Mouse (Mus musculus): ENCODE results near the gene Glp1r.

The Glp1r gene

GRCm38 (mm10) chr17:30914264-30914663 is 12.6 kb downstream of the Glp1r start:
- DNase-seq (ENCODE audit: low spot score), result no peak

GRCm38 (mm10) chr17:30923566-30923965 is 21.9 kb downstream of the Glp1r start:
- no peak for DNase-seq (ENCODE audit: low spot score)

DNA sequence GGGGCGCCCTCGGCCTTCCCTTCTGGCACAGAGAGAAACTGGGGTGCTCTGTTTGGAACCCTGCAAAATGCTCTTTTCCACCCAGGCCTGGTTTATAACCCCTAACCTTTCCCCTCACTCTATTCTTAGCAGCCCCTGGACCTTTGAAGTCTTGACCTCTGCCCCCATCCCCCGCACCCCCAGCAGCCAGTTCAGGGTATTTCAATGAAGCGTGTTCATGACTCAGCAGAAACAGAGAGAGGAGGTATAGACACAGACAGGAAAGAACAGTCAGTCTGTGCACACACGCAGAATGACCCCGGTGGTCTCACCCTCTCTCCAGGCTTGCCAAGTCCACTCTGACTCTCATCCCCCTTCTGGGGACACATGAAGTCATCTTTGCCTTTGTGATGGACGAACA is 29.2 kb downstream of the Glp1r start:
- DNase-seq (ENCODE audit: low spot score), result no peak

DNA sequence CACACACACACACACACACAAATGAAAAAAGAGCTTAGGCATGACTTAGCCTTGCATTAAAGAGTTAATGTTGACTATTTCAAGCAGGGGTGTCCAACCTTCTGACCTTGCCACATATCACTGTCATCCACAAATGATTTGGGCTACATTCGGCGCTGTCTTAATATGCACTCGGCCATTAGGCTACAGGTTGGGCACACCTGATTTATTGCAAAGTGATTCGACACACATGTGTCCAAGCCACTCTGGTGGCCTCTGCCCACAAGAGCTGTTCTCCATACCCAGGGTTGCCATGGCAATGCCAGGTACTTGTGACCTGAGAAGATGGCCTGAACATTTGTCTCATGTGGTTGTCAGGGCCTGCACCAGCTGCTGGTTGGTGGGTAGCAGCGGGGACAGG is 31.2 kb downstream of the Glp1r start:
- DNase-seq (ENCODE audit: low spot score), result no peak

- DNase-seq (ENCODE audit: low spot score), result no peak
Observed at GRCm38 (mm10) chr17:30935301-30935700, 33.7 kb downstream of the Glp1r start.

DNA sequence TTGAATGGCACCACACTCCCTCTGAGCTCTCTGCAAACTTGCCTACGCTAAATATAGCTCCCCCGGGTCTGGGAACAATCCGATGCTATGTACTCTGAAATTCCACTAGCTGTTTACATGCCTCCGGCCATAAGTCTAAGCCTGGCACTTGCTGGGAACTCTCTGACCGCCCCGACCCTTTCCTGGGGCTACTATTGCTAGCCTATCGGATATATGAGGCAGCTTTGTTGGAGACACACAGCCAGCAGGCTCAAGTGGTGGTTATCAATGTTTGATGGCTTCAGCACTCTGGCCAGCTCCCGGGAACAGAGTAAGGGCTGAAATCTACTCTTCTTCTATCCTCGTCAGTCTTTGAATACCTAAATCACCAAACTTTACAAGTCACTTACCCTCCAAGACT is 36.9 kb downstream of the Glp1r start:
- DNase-seq (ENCODE audit: low spot score), result no peak

DNA sequence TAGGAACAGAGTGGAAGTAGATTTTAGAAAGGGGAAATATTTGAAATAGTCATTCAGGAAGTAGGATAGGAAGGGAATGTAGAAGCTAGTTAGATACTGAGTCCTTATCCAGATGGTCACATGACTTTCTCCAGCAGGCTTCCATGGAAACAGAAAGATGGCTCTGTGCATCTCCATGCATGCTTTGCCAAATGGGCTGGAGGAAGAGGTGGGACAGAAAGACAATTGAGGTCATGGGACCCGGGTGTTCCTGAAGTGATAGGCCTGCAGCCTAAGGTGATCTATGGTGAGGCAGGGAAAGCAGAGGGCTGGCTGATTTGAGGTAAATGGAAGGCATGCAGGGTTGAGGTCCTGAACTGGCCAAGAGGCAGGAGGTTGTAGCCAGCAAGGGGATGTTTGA is 46.8 kb downstream of the Glp1r start:
- DNase-seq (ENCODE audit: low spot score), result no peak

- peak; percentile 43 for DNase-seq (ENCODE audit: low spot score)
Observed at GRCm38 (mm10) chr17:30950780-30951179, 49.2 kb downstream of the Glp1r start.

GRCm38 (mm10) chr17:30951600-30951999 is 50.0 kb downstream of the Glp1r start:
- DNase-seq (ENCODE audit: low spot score), result no peak

DNA sequence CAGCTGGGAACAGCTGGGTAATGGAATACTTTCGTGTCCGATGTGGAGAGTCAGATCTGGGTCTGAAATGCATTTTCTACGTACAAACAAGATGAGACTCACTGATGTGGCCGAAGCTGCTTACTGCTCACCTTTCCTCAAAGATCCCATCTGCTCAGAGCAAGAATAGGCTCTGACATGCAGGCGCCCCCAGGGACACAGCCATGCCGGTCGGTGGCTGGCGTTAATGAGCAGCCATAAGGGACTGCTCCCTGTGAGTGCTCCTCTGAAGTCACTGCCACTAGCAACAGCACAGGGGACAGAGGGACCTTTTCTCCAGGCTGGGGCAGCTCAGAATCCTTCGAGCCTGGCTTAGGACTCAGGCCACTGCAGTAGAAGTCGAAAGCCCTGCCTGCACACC is 52.7 kb downstream of the Glp1r start, which contains the start of gene Umodl1:
Umodl1 (plus strand) TSS at position 301 of the 400 bp plus-strand sequence.
- no peak for DNase-seq (ENCODE audit: low spot score)

DNA sequence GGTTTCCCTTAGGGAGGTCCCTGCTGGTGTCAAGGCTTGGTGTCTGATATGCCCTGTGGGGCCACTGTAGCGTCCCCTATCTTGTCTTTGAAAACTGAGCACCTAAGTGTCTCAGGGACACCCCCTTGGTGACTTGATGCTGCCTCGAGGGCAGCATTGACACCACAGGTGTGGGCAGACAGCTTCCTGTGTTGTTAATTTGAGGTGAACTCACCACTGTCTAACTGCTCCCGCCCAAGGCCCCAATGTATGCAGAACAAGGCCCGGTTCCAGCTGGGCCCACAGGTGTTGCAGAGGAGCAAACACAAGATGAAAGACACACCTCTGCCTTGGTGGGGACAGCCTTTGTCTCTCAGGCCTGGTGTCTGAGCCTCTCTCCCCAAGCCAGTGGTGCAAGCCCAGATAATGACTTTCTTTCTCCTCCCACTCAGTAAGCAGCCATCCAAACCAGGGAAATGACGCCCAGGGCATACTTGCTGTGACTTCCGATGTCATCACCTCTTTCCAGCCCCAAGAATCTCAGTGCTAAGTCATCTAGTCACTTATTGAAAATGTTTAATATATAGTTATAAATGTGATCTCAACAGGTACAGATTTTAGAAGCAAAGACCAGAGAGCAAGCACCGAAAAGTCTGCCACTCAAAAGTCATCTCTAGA is 60.4 kb downstream of the Glp1r start:
- DNase-seq (ENCODE audit: low spot score), result no peak

- no peak for DNase-seq (ENCODE audit: low spot score)
Observed at GRCm38 (mm10) chr17:30962880-30963279, 61.3 kb downstream of the Glp1r start.

DNA sequence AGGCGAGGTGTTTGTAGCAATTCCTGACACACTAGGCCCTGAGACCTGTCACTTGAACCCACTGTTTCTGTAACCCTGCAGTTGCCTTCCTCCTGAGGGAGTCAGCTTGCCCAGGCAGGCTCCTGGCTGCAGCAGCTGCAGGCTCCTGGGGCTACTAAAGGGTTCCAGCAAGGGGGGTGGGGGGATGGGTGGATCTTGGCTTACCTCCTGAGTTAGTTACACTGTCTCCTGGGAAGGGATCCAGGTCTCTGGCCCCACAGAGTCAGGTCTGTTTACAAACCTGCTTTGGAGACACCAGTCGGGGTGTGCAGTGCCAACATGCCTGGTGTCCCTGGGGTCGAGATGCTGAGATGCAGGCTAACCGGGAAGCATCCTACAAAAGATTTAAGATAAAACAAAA is 68.4 kb downstream of the Glp1r start:
- DNase-seq (ENCODE audit: low spot score), result no peak

DNA sequence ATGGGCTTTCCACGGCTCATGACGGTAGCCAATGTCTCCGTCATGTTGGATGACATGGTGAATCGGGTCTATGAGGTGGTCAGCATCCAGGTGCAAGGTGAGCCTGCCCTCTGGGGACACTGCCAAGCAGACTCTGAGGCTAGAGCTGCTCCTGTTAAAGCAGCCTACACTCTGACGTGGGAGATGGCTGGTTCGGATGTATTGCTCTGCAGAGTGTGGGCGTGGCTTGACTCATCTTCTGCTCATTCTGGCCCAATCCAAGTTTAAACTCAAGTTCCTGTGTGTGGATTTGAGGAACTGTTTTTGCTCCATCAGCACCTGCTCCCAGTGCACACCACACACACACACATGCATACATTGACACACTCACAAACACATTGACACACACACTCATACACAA is 70.3 kb downstream of the Glp1r start:
- no peak for DNase-seq (ENCODE audit: low spot score)

- DNase-seq (ENCODE audit: low spot score), result no peak
Observed at GRCm38 (mm10) chr17:30973332-30973731, 71.7 kb downstream of the Glp1r start.

GRCm38 (mm10) chr17:30977290-30977689 is 75.7 kb downstream of the Glp1r start:
- DNase-seq (ENCODE audit: low spot score), result no peak

DNA sequence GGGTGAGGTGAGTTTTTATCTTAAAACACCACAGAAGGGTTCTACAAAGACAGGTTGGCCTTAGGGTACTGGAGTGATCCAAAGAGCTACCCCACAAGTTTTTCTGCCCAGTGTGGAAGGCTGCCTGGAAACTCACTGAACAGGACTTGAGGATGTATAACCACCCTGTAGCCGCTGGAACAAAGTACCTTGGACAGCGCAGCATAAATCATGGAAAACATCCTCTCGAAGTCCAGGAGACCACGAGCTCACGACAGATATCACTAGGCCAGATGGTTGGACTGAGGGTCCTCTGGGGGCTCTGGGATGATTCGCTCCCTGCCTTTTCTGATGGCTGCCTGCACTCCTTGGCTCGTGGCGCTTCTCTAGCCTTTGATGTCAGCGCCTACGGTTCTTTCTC is 76.9 kb downstream of the Glp1r start:
- DNase-seq (ENCODE audit: low spot score), result no peak

- no peak for DNase-seq (ENCODE audit: low spot score)
Observed at GRCm38 (mm10) chr17:30983521-30983920, 81.9 kb downstream of the Glp1r start.

DNA sequence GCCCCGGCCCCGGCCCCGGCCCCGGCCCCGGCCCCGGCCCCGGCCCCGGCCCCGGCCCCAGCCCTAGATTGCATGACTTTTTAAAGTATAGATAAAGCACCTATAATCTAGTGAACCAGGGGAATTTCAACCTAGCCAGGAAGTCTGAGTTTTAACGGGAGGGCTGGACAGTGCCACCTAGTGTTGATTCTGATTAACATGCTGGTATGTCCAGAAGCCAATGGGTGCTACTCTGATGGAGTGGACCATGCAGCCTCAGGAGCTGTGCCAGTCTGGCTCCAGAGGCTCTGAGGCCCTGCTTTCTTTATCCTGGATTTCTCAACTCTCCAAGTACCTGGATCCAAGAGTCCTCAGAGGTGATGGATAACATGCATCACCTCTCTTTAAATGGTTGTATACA is 88.6 kb downstream of the Glp1r start:
- no peak for DNase-seq (ENCODE audit: low spot score)

All from c-Kit-positive CD71-positive TER-119-positive erythroid progenitor cells, embryonic 14.5 days (primary cell).